18 mouse cellular contexts compared by ENCODE assay signal in genomic region chr7:136676987-136677545, GRCm38 (mm10).
DNase-seq lines count a peak whose midpoint lies in the region; ATAC-seq and TF ChIP-seq lines count a peak whose summit lies in the region.
"Had no signal": no experiment of that assay in that cellular context is flagged by ENCODE, and none has a peak within 500 bp of the region (broad histone marks: within the 10 kb centered on the region; RNA-seq: fewer than 3 reads in every experiment).

No protein-coding gene starts in this region.

- H3K4me1 ChIP-seq in forebrain, embryonic 14.5 days (ENCODE audit: control insufficient read depth, insufficient read depth, low read length) = peaks cover 3% of the 10 kb centered on the region; the same call in 1 of the 2 replicates
- H3K4me1 ChIP-seq in forebrain, embryonic 15.5 days = peaks cover 11% of the 10 kb centered on the region; the same call in 1 of the 2 replicates
- peaks cover 12% of the 10 kb centered on the region; the same call in 1 of the 2 replicates for H3K4me1 ChIP-seq in hindbrain, embryonic 14.5 days (replicated peaks; ENCODE audit: control insufficient read depth, insufficient read depth, low read length)
- H3K4me1 ChIP-seq in hindbrain, embryonic 11.5 days (replicated peaks; ENCODE audit: control insufficient read depth, insufficient read depth, low read length) = no peaks in the 10 kb centered on the region; the same call in 1 of the 2 replicates
- H3K4me1 ChIP-seq in midbrain, postnatal 0 days (ENCODE audit: insufficient read depth, low read length) = no peaks in the 10 kb centered on the region
- H3K4me1 ChIP-seq in midbrain, embryonic 13.5 days (replicated peaks) = peaks cover 27% of the 10 kb centered on the region
- H3K4me1 ChIP-seq in hindbrain, postnatal 0 days (ENCODE audit: insufficient read depth, low read length) = no peaks in the 10 kb centered on the region
- H3K4me1 ChIP-seq: heart, embryonic 15.5 days had no signal

- H3K36me3 ChIP-seq in forebrain, embryonic 14.5 days (ENCODE audit: control insufficient read depth, insufficient read depth, low read length) = no peaks in the 10 kb centered on the region
- no peaks in the 10 kb centered on the region for H3K36me3 ChIP-seq in forebrain, embryonic 15.5 days
- H3K36me3 ChIP-seq in hindbrain, embryonic 14.5 days (replicated peaks; ENCODE audit: control insufficient read depth, insufficient read depth) = no peaks in the 10 kb centered on the region
- H3K36me3 ChIP-seq in hindbrain, embryonic 11.5 days (ENCODE audit: control insufficient read depth, insufficient read depth, low read length) = no peaks in the 10 kb centered on the region
- no peaks in the 10 kb centered on the region for H3K36me3 ChIP-seq in midbrain, postnatal 0 days (ENCODE audit: insufficient read depth, low read length)
- H3K36me3 ChIP-seq in midbrain, embryonic 13.5 days = no peaks in the 10 kb centered on the region
- H3K36me3 ChIP-seq in hindbrain, postnatal 0 days (ENCODE audit: insufficient read depth, low read length) = no peaks in the 10 kb centered on the region
- H3K36me3 ChIP-seq: embryonic facial prominence, embryonic 13.5 days; heart, embryonic 15.5 days had no signal

- peak; percentile 52 for DNase-seq in forebrain, embryonic 14.5 days (ENCODE audit: low spot score)
- peak; percentile 51 for DNase-seq in hindbrain, embryonic 14.5 days (ENCODE audit: low spot score)
- DNase-seq in hindbrain, embryonic 11.5 days (ENCODE audit: low spot score) = no peak
- peak; percentile 35 for DNase-seq in midbrain, postnatal 0 days (ENCODE audit: low spot score)
- peak; percentile 28 for DNase-seq in hindbrain, postnatal 0 days (ENCODE audit: low spot score)
- no peak for DNase-seq in kidney, postnatal 25 days
- DNase-seq: adrenal gland, postnatal 10 days; cerebellum, adult 18-20 months; cerebellum, adult 9-11 months; cerebellum, postnatal 36 days; gastrocnemius, postnatal 14 days; heart, postnatal 14 days; kidney, adult 11 months had no signal

- no peak for TF ChIP-seq CTCF in midbrain, postnatal 0 days (IDR thresholded peaks at IDR 0.05)
- TF ChIP-seq CTCF in hindbrain, postnatal 0 days (IDR thresholded peaks at IDR 0.05; ENCODE audit: low read depth) = no peak

- H3K4me3 ChIP-seq in forebrain, embryonic 14.5 days (ENCODE audit: low read depth, low read length) = no peak overlapping the region
- H3K4me3 ChIP-seq in forebrain, embryonic 15.5 days = no peak overlapping the region
- no peak overlapping the region for H3K4me3 ChIP-seq in hindbrain, embryonic 14.5 days (replicated peaks; ENCODE audit: low read length)
- no peak overlapping the region for H3K4me3 ChIP-seq in hindbrain, embryonic 11.5 days (ENCODE audit: low read depth, low read length)
- H3K4me3 ChIP-seq in midbrain, postnatal 0 days (ENCODE audit: low read depth, low read length) = no peak overlapping the region
- no peak overlapping the region for H3K4me3 ChIP-seq in midbrain, embryonic 13.5 days (replicated peaks)
- no peak overlapping the region for H3K4me3 ChIP-seq in hindbrain, postnatal 0 days (ENCODE audit: low read length)
- H3K4me3 ChIP-seq: embryonic facial prominence, embryonic 13.5 days; forebrain, embryonic 13.5 days; heart, embryonic 15.5 days had no signal

- no peaks in the 10 kb centered on the region for H3K27me3 ChIP-seq in forebrain, embryonic 14.5 days (replicated peaks; ENCODE audit: control insufficient read depth, insufficient read depth, low read length)
- peaks cover 13% of the 10 kb centered on the region; the same call in 1 of the 2 replicates for H3K27me3 ChIP-seq in forebrain, embryonic 15.5 days
- H3K27me3 ChIP-seq in hindbrain, embryonic 14.5 days (ENCODE audit: control insufficient read depth, insufficient read depth, low read length) = no peaks in the 10 kb centered on the region
- no peaks in the 10 kb centered on the region for H3K27me3 ChIP-seq in hindbrain, embryonic 11.5 days (ENCODE audit: control insufficient read depth, insufficient read depth, low read length)
- H3K27me3 ChIP-seq in midbrain, postnatal 0 days (ENCODE audit: insufficient read depth, low read length) = no peaks in the 10 kb centered on the region
- peaks cover 14% of the 10 kb centered on the region for H3K27me3 ChIP-seq in midbrain, embryonic 13.5 days
- H3K27me3 ChIP-seq in hindbrain, postnatal 0 days (ENCODE audit: insufficient read depth, low read length) = no peaks in the 10 kb centered on the region

- no peak for ATAC-seq in forebrain, embryonic 14.5 days
- ATAC-seq in forebrain, embryonic 15.5 days (replicated peaks) = no peak
- ATAC-seq in hindbrain, embryonic 14.5 days (ENCODE audit: low FRiP score) = no peak
- no peak for ATAC-seq in hindbrain, embryonic 11.5 days (ENCODE audit: low FRiP score)
- ATAC-seq in midbrain, postnatal 0 days (ENCODE audit: low FRiP score) = no peak
- ATAC-seq in midbrain, embryonic 13.5 days = no peak
- no peak for ATAC-seq in hindbrain, postnatal 0 days
- ATAC-seq: forebrain, embryonic 13.5 days had no signal

- no peaks in the 10 kb centered on the region for H3K9me3 ChIP-seq in forebrain, embryonic 14.5 days (replicated peaks; ENCODE audit: control insufficient read depth, low read length)
- H3K9me3 ChIP-seq in forebrain, embryonic 15.5 days = no peaks in the 10 kb centered on the region
- no peaks in the 10 kb centered on the region for H3K9me3 ChIP-seq in hindbrain, embryonic 14.5 days (ENCODE audit: control insufficient read depth, low read length)
- no peaks in the 10 kb centered on the region for H3K9me3 ChIP-seq in hindbrain, embryonic 11.5 days (ENCODE audit: control insufficient read depth, low read length)
- no peaks in the 10 kb centered on the region for H3K9me3 ChIP-seq in midbrain, postnatal 0 days (ENCODE audit: low read length)
- no peaks in the 10 kb centered on the region for H3K9me3 ChIP-seq in midbrain, embryonic 13.5 days
- H3K9me3 ChIP-seq in hindbrain, postnatal 0 days (ENCODE audit: low read length) = no peaks in the 10 kb centered on the region
- H3K9me3 ChIP-seq: embryonic facial prominence, embryonic 13.5 days; forebrain, embryonic 13.5 days; heart, embryonic 15.5 days had no signal

- H3K9ac ChIP-seq in forebrain, embryonic 14.5 days (ENCODE audit: low read length) = no peak overlapping the region
- no peak overlapping the region for H3K9ac ChIP-seq in forebrain, embryonic 15.5 days (replicated peaks)
- no peak overlapping the region for H3K9ac ChIP-seq in hindbrain, embryonic 14.5 days
- H3K9ac ChIP-seq in hindbrain, embryonic 11.5 days (ENCODE audit: low read depth, low read length) = no peak overlapping the region
- H3K9ac ChIP-seq in midbrain, postnatal 0 days (replicated peaks; ENCODE audit: low read length, poor library complexity, severe bottlenecking) = no peak overlapping the region
- H3K9ac ChIP-seq in midbrain, embryonic 13.5 days (replicated peaks) = no peak overlapping the region
- no peak overlapping the region for H3K9ac ChIP-seq in hindbrain, postnatal 0 days (replicated peaks; ENCODE audit: low read length)
- H3K9ac ChIP-seq: embryonic facial prominence, embryonic 13.5 days; forebrain, embryonic 13.5 days; heart, embryonic 15.5 days had no signal

- no peak overlapping the region for H3K4me2 ChIP-seq in forebrain, embryonic 14.5 days (ENCODE audit: low read length)
- H3K4me2 ChIP-seq in forebrain, embryonic 15.5 days (replicated peaks) = no peak overlapping the region
- H3K4me2 ChIP-seq in hindbrain, embryonic 14.5 days (replicated peaks) = peak overlapping the region; percentile 14; the same call in 1 of the 2 replicates
- H3K4me2 ChIP-seq in hindbrain, embryonic 11.5 days (replicated peaks; ENCODE audit: low read depth, low read length) = no peak overlapping the region
- peak overlapping the region; percentile 20; the same call in 1 of the 2 replicates for H3K4me2 ChIP-seq in midbrain, postnatal 0 days (ENCODE audit: low read depth, low read length, poor library complexity, severe bottlenecking)
- H3K4me2 ChIP-seq in midbrain, embryonic 13.5 days (replicated peaks) = no peak overlapping the region
- no peak overlapping the region for H3K4me2 ChIP-seq in hindbrain, postnatal 0 days (ENCODE audit: low read depth, low read length)
- H3K4me2 ChIP-seq: embryonic facial prominence, embryonic 13.5 days; forebrain, embryonic 13.5 days; heart, embryonic 15.5 days had no signal

- WGBS in forebrain, embryonic 14.5 days = 63% methylated on average over 17 of the region's 17 CpGs
- WGBS in forebrain, embryonic 15.5 days = 60% methylated on average over 17 of the region's 17 CpGs
- WGBS in hindbrain, embryonic 14.5 days = 34% methylated on average over 17 of the region's 17 CpGs
- 63% methylated on average over 17 of the region's 17 CpGs for WGBS in hindbrain, embryonic 11.5 days
- WGBS in midbrain, postnatal 0 days = 54% methylated on average over 17 of the region's 17 CpGs
- 54% methylated on average over 17 of the region's 17 CpGs for WGBS in midbrain, embryonic 13.5 days
- 46% methylated on average over 17 of the region's 17 CpGs for WGBS in hindbrain, postnatal 0 days

- no peak overlapping the region for H3K27ac ChIP-seq in forebrain, embryonic 14.5 days (ENCODE audit: low read depth, low read length)
- H3K27ac ChIP-seq in forebrain, embryonic 15.5 days (replicated peaks) = no peak overlapping the region
- H3K27ac ChIP-seq in hindbrain, embryonic 14.5 days = no peak overlapping the region
- no peak overlapping the region for H3K27ac ChIP-seq in hindbrain, embryonic 11.5 days (ENCODE audit: low read depth, low read length)
- H3K27ac ChIP-seq in midbrain, postnatal 0 days (ENCODE audit: low read depth, low read length) = no peak overlapping the region
- no peak overlapping the region for H3K27ac ChIP-seq in midbrain, embryonic 13.5 days
- H3K27ac ChIP-seq in hindbrain, postnatal 0 days = no peak overlapping the region
- H3K27ac ChIP-seq: embryonic facial prominence, embryonic 13.5 days; forebrain, embryonic 13.5 days; heart, embryonic 15.5 days had no signal

Comparison
In these comparisons a context has a peak if more than half of its experiments do, and no peak if none do; other contexts are left out.
1. DNase-seq: peak in forebrain, embryonic 14.5 days (single experiment), hindbrain, embryonic 14.5 days (single experiment), midbrain, postnatal 0 days (single experiment) and hindbrain, postnatal 0 days (single experiment); none in hindbrain, embryonic 11.5 days (single experiment) and kidney, postnatal 25 days (0 of 2).
2. H3K4me2 ChIP-seq: peak in hindbrain, embryonic 14.5 days (single experiment) and midbrain, postnatal 0 days (single experiment); none in forebrain, embryonic 14.5 days (single experiment), forebrain, embryonic 15.5 days (single experiment), hindbrain, embryonic 11.5 days (single experiment), midbrain, embryonic 13.5 days (single experiment) and hindbrain, postnatal 0 days (single experiment).